Mouse (Mus musculus) midbrain, embryonic 10.5 days (tissue): ENCODE data around the gene Med16. TPM values are rescaled to one million over a fixed set of nuclear protein-coding genes. Genes with fewer than 3 reads are reported as not detected.

ENCODE experiments used
- DNase-seq: peaks from one replicate; pipeline ENCODE4 v3.0.0-alpha.2; 2017; ENCODE audit warnings: low spot score
- H3K27ac ChIP-seq: fragments of 300-500 bp; sonication (generic); replicated peaks from 2 replicates; pipeline ENCODE4 v1.5.1; 2016; ENCODE audit warnings: mild to moderate bottlenecking
- H3K27me3 ChIP-seq: fragments of 300-500 bp; sonication (generic); 2 replicates; pipeline ENCODE4 v1.6.1; 2016; ENCODE audit warnings: low read depth, mild to moderate bottlenecking; ENCODE audit not compliant: poor library complexity, severe bottlenecking
- H3K36me3 ChIP-seq: fragments of 300-500 bp; sonication (generic); 2 replicates; pipeline ENCODE4 v1.6.1; 2016; ENCODE audit warnings: mild to moderate bottlenecking, moderate library complexity
- H3K4me1 ChIP-seq: fragments of 300-500 bp; sonication (generic); 2 replicates; pipeline ENCODE4 v1.6.1; 2016
- H3K4me3 ChIP-seq: fragments of 300-500 bp; sonication (generic); 2 replicates; pipeline ENCODE4 v1.5.1; 2016; ENCODE audit warnings: mild to moderate bottlenecking, moderate library complexity
- H3K9me3 ChIP-seq: fragments of 300-500 bp; sonication (generic); replicated peaks from 2 replicates; pipeline ENCODE4 v1.6.1; 2016; ENCODE audit warnings: mild to moderate bottlenecking
- WGBS: fragments of 180-500 bp; shearing (Covaris S2); methylation state at CpG from one replicate; pipeline ENCODE4 v1.1.7; 2016; 5-methylcytosine and 5-hydroxymethylcytosine counted together
- microRNA-seq: library from miRNA; unstranded; fragments of <30 nt; microRNA quantifications from one replicate; pipeline ENCODE4, GENCODE M21; 2017
- polyA plus RNA-seq: library from polyadenylated mRNA; unstranded; fragments of >200 nt; fragmentation: Nextera tagmentation; extraction: Ambion mirVana; gene quantifications from 2 replicates; pipeline ENCODE4 v1.2.1, GENCODE M21; 2016

The Med16 gene
- polyA plus RNA-seq, 1 experiment from 2014 or later = 69.8 TPM

DNA sequence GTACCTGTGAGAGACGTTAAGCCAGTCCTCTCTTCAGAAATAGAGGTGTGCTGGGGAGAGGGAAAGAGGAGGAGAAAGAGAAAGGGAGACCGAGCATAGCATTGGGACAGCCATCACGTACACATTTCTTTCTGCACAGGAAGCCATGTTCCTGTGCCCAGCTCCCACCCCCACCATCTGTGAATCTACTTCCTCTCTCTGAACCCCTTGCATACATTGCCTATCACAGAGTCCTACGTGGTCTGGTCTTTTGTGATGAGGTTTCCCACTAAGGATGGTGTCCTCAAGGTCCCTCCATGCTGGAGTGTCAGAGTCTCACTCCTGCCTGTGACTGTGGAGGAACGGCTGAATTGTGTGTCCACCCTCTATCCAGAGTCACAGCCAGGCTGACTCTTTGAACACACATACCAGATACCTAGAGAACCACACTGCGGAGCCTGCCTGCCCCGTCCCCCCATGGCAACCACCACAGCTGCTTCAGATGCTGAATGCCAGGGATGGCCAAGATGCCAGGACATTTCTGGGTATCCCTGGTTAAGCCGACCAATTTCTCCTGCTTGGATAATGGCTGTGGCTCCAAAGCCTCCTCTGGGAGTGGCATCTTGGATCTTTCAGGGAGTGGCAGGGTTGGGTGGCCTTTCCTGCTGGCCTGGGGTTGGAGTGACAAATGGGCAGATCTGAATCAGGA, 58.6 kb downstream of the Med16 start:
- Histone ChIP-seq H3K4me3 (no peak overlapping the region), H3K4me1 (peaks cover 43% of the 10 kb centered on the region), H3K27me3 (no peaks in the 10 kb centered on the region), H3K9me3 (no peaks in the 10 kb centered on the region), H3K36me3 (peaks cover 4% of the 10 kb centered on the region; the same call in 1 of the 2 replicates), H3K27ac (0 out of 2 replicates have a peak overlapping the region, but pooled peaks have one; percentile 46)
- no peak for DNase-seq
- 89% methylated on average over 8 of the region's 8 CpGs for WGBS

GRCm38 (mm10) chr10:79846553-79846952, 62.2 kb downstream of the Med16 start:
- H3K27ac ChIP-seq = no peak overlapping the region

More at GRCm38 (mm10) chr10:79846553-79846952, 62.2 kb downstream of the Med16 start:
- WGBS = 77% methylated on average over 5 of the region's 5 CpGs
- Histone ChIP-seq H3K36me3 (peaks cover 4% of the 10 kb centered on the region; the same call in 1 of the 2 replicates), H3K9me3 (no peaks in the 10 kb centered on the region), H3K4me1 (peaks cover 30% of the 10 kb centered on the region), H3K27me3 (no peaks in the 10 kb centered on the region), H3K4me3 (no peak overlapping the region)
- no peak for DNase-seq

Small RNA genes within 50 kb of the gene (microRNA-seq; reads per million reads assigned to microRNA genes)
- gene Mir6910 = not detected

Other genes starting within 250 kb of the Med16 start
- gene Madcam1, start 244.4 kb downstream of the Med16 start, polyA plus RNA-seq = 0.89 and 1.1 TPM in 2 replicates
- 68.3 and 74.9 TPM in 2 replicates for gene Tpgs1, start 239.6 kb downstream of the Med16 start, polyA plus RNA-seq
- gene Cdc34, start 226.7 kb downstream of the Med16 start, polyA plus RNA-seq = 223 and 270 TPM in 2 replicates
- 0.98 and 1.0 TPM in 2 replicates for gene Gzmm, start 219.9 kb downstream of the Med16 start, polyA plus RNA-seq
- 607 and 655 TPM in 2 replicates for gene Bsg, start 204.4 kb downstream of the Med16 start, polyA plus RNA-seq
- gene Hcn2, start 192.3 kb downstream of the Med16 start, polyA plus RNA-seq = 0.05 TPM in 2 replicates
- 48.6 and 51.7 TPM in 2 replicates for gene Polrmt, start 162.3 kb downstream of the Med16 start, polyA plus RNA-seq
- gene Fgf22, start 153.8 kb downstream of the Med16 start, polyA plus RNA-seq = 0.27 and 0.42 TPM in 2 replicates
- 109 and 118 TPM in 2 replicates for gene Rnf126, start 142.0 kb downstream of the Med16 start, polyA plus RNA-seq
- gene Fstl3, start 131.7 kb downstream of the Med16 start, polyA plus RNA-seq = 1.1 and 1.8 TPM in 2 replicates
- 0.05 TPM in 1 of 2 replicates, not detected in the other for gene Prss57, start 118.0 kb downstream of the Med16 start, polyA plus RNA-seq
- gene Palm, start 115.4 kb downstream of the Med16 start, polyA plus RNA-seq = 130 and 153 TPM in 2 replicates
- gene Misp, start 87.9 kb downstream of the Med16 start, polyA plus RNA-seq = 0.46 and 0.67 TPM in 2 replicates
- 296 and 334 TPM in 2 replicates for gene Ptbp1, start 54.5 kb downstream of the Med16 start, polyA plus RNA-seq
- gene Prtn3, start 34.4 kb downstream of the Med16 start, polyA plus RNA-seq = 8.0 and 13.5 TPM in 2 replicates
- gene Plppr3, start 34.3 kb downstream of the Med16 start, polyA plus RNA-seq = 110 and 169 TPM in 2 replicates
- 0.16 and 0.46 TPM in 2 replicates for gene Elane, start 22.7 kb downstream of the Med16 start, polyA plus RNA-seq
- not detected in 2 replicates for gene Cfd, start 18.1 kb downstream of the Med16 start, polyA plus RNA-seq
- gene Gm26602, start 1.9 kb upstream of the Med16 start, polyA plus RNA-seq = 2.0 and 5.5 TPM in 2 replicates
- gene Kiss1r, start 8.0 kb upstream of the Med16 start, polyA plus RNA-seq = 1.0 and 1.2 TPM in 2 replicates
- gene R3hdm4, start 12.3 kb upstream of the Med16 start, polyA plus RNA-seq = 126 and 154 TPM in 2 replicates
- 12.5 and 13.4 TPM in 2 replicates for gene Arid3a, start 18.1 kb upstream of the Med16 start, polyA plus RNA-seq
- 136 and 155 TPM in 2 replicates for gene Wdr18, start 51.2 kb upstream of the Med16 start, polyA plus RNA-seq
- gene Grin3b, start 61.8 kb upstream of the Med16 start, polyA plus RNA-seq = 0.25 and 0.30 TPM in 2 replicates
- 11.0 TPM in 2 replicates for gene Tmem259, start 75.4 kb upstream of the Med16 start, polyA plus RNA-seq
- gene Cnn2, start 79.7 kb upstream of the Med16 start, polyA plus RNA-seq = 198 and 199 TPM in 2 replicates
- gene Abca7, start 87.6 kb upstream of the Med16 start, polyA plus RNA-seq = 3.2 and 4.8 TPM in 2 replicates
- 7.9 and 8.0 TPM in 2 replicates for gene Arhgap45, start 107.7 kb upstream of the Med16 start, polyA plus RNA-seq
- 233 and 276 TPM in 2 replicates for gene Polr2e, start 130.9 kb upstream of the Med16 start, polyA plus RNA-seq
- 702 and 747 TPM in 2 replicates for gene Gpx4, start 138.2 kb upstream of the Med16 start, polyA plus RNA-seq
- gene Sbno2, start 196.6 kb upstream of the Med16 start, polyA plus RNA-seq = 15.0 and 15.2 TPM in 2 replicates
- 18.0 and 19.7 TPM in 2 replicates for gene Stk11, start 206.9 kb upstream of the Med16 start, polyA plus RNA-seq
- 463 and 481 TPM in 2 replicates for gene Atp5d, start 229.7 kb upstream of the Med16 start, polyA plus RNA-seq
- 7.8 and 9.3 TPM in 2 replicates for gene Cbarp, start 231.9 kb upstream of the Med16 start, polyA plus RNA-seq
- 17.8 and 19.7 TPM in 2 replicates for gene Midn, start 239.3 kb upstream of the Med16 start, polyA plus RNA-seq